Mouse (Mus musculus) mesoderm, embryonic 11.5 days (tissue): ENCODE data around the gene Dolpp1.
"Not testable (repeated sequence)": the region's sequence is repeated elsewhere in the genome, so short reads cannot be mapped to it uniquely, and the experiment has no call there.

ENCODE experiments used
- DNase-seq: peaks from one replicate; pipeline ENCODE4 v3.0.0-alpha.2; 2012; ENCODE audit warnings: low read depth, low spot score

The Dolpp1 gene

GRCm38 (mm10) chr2:30409454-30410176, 17.6 kb downstream of the Dolpp1 start:
- no peak for DNase-seq

- no peak for DNase-seq
Observed at GRCm38 (mm10) chr2:30413038-30413973, 21.3 kb downstream of the Dolpp1 start.

GRCm38 (mm10) chr2:30414101-30414500, 22.0 kb downstream of the Dolpp1 start:
- no peak for DNase-seq

- DNase-seq: no peak
Observed at GRCm38 (mm10) chr2:30414681-30415080, 22.6 kb downstream of the Dolpp1 start.

- peak; percentile 85 for DNase-seq
Observed at GRCm38 (mm10) chr2:30415157-30415935, 23.3 kb downstream of the Dolpp1 start, which contains the start of gene Crat. TSS of gene Crat (minus strand) at chr2:30415813.

GRCm38 (mm10) chr2:30415936-30416648, 24.0 kb downstream of the Dolpp1 start, which contains the start of gene Ptpa:
TSS of gene Ptpa (plus strand) at chr2:30416039.
- peak; percentile 94 for DNase-seq

- DNase-seq: no peak
Observed at GRCm38 (mm10) chr2:30416649-30416965, 24.6 kb downstream of the Dolpp1 start.

- not testable (repeated sequence) for DNase-seq
Observed at GRCm38 (mm10) chr2:30417154-30417553, 25.1 kb downstream of the Dolpp1 start.

GRCm38 (mm10) chr2:30417595-30418165, 25.6 kb downstream of the Dolpp1 start:
- DNase-seq: no peak

- DNase-seq: no peak
Observed at GRCm38 (mm10) chr2:30418259-30418658, 26.2 kb downstream of the Dolpp1 start.

GRCm38 (mm10) chr2:30419112-30419511, 27.1 kb downstream of the Dolpp1 start:
- peak; percentile 34 for DNase-seq

GRCm38 (mm10) chr2:30421432-30421831, 29.4 kb downstream of the Dolpp1 start:
- no peak for DNase-seq

GRCm38 (mm10) chr2:30429156-30429555, 37.1 kb downstream of the Dolpp1 start:
- no peak for DNase-seq

GRCm38 (mm10) chr2:30435326-30436155, 43.5 kb downstream of the Dolpp1 start:
- peak; percentile 86 for DNase-seq

- no peak for DNase-seq
Observed at GRCm38 (mm10) chr2:30436156-30436545, 44.1 kb downstream of the Dolpp1 start.

GRCm38 (mm10) chr2:30436809-30437208, 44.8 kb downstream of the Dolpp1 start:
- no peak for DNase-seq

GRCm38 (mm10) chr2:30437791-30438190, 45.7 kb downstream of the Dolpp1 start:
- DNase-seq: no peak

GRCm38 (mm10) chr2:30439631-30440030, 47.6 kb downstream of the Dolpp1 start:
- no peak for DNase-seq

- no peak for DNase-seq
Observed at GRCm38 (mm10) chr2:30440211-30440700, 48.2 kb downstream of the Dolpp1 start.
